Mouse (Mus musculus) right cerebral cortex, postnatal 14 days (tissue): ENCODE measurements at regions not wholly inside any gene's neighbourhood (a gene's known extent, or its start where the extent isn't known, plus 50 kb on each side); places are given as distances from the start of the nearest gene placed in this dataset.
A peak's percentile ranks its signal among the peaks of the same experiment; 100 is the strongest.

ENCODE experiments used
- DNase-seq: peaks from one replicate; pipeline ENCODE4 v3.0.0; 2022

DNA sequence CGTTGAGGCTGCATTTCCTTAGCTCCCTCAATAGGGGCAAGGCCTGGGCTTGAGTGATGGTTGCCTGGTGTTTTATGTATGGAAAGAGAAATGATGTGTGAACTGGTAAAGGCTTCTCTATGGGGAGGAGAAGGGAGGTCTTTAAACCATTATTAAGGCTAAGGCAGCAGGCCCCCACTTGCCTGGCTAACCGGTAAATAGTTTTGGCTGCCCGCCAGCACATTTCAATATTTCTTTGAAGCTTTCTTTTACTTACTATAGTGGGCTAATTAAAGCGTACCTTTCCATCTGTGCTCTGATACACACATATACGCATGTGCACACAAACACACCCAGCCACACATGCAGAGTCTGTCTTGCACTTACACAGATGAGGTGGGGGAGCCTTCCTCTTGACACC is 123.9 kb upstream of the Slc35b3 start:
- DNase-seq = peak; percentile 19

DNA sequence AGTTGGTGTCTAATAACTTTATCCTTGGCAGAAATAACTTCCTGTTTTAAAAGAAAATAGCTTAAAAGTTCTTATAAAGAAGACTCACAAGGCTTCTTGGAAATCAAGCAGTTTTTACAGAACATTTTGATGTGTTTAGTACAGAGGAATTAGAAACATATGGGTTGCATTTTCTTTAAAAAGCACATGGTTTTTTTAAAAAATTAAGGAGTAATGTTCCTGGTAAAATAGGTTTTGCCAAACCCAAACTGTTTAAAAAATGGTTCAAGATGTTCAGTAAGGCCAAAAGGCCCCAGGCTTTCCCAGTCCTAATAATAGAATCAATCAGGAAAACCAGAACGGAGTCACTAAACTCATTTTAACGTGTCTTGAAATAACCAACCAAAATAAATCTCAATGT is 113.5 kb upstream of the Slc35b3 start:
- no peak for DNase-seq

DNA sequence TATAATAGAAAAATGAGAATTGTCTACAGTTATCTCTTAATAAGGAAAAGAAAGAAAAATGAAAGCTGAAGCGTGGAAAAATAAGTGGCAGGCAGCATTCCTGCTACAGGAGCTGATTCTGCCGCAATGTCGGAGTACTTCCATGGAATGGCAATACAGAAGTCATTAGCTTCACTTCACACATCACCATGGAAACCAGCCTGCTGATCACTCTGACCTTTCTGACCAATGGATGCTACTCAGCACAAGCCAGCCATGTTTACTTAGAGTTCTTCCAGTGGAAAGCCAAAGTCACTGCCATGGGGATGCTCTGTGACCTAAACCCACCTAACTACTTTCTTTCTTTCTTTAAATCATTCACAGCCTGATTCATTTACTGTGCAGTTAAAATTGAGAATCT is 71.6 kb upstream of the Slc35b3 start:
- no peak for DNase-seq

DNA sequence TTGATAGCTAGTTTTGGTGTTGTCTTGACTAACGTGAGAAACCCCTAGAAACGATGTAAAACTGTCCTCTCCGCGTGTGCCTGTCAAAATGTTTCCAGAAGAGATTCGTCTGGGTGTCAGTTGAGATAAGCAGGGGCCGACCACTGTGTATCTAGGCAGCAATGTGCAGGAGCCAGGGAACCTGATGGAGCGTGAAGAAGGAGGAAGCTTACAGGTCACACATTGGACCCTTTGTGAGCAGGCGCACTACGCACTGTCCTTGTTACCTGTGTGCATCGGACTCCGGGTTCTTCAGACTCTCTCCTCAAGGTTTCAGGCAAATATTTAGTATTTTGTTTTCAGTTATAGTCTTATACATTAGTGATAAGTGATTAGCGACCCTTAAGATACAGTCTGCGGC is 59.5 kb upstream of the Slc35b3 start:
- DNase-seq = no peak

DNA sequence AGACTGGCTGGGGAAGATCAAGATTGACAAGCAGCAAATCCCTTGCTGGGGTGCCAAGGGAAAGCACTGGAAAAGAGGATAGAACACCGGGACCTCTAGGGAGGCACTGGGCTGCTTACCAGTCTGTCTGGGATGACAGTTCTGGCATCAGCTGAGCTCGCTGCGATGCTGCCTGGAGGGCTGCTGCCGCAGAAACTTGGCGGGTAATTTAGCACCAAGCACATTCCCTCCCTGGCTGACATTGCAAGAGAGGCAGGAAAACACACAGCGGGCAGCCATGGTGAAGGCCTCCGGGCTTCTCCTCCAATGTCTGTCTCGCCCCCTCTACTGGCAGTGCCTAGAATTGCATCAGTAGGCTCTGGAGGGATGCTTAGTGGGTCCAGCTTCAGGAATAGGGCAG is 51.0 kb upstream of the Slc35b3 start:
- DNase-seq = peak; percentile 68
